Mouse (Mus musculus) colon, adult 2 months (tissue): Measurements from ENCODE around the gene Tas2r102. TPM values are rescaled to one million over a fixed set of nuclear protein-coding genes. Genes with fewer than 3 reads are reported as not detected.

ENCODE experiments used
- polyA plus RNA-seq: library from polyadenylated mRNA; depleted of rRNA; stranded (reverse); fragments of >200 nt; gene quantifications from 2 replicates; pipeline ENCODE4 v1.2.3, GENCODE M21; 2012; rRNA removed

The Tas2r102 gene
- not detected in 2 replicates for polyA plus RNA-seq

DNA sequence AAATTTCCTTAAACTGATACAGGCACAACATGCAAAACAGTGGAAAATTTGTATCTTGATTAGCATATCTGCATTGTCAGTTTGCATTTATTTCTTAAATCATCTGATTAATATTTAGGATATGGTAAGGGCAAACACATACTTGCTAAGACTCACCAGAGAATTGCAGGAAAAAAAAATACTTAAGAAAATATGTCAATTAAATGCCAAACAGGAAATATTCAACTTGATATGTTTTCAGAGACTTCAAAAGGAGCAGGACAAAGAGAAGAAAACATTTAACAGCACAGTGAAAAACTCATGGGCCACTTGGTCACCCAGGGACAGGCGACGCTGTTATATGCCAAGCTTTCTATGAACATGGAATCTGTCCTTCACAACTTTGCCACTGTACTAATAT is at the start of gene Tas2r102:
Gene Tas2r102 (plus strand): TSS at position 301 of the 400 bp plus-strand sequence.

GRCm38 (mm10) chr6:132737935-132738334 is 24.0 kb upstream of the Tas2r102 start, which contains the start of gene Tas2r115:
TSS of gene Tas2r115 (minus strand) at chr6:132738035.

GRCm38 (mm10) chr6:132754430-132754829 is 7.5 kb upstream of the Tas2r102 start, which contains the start of gene Tas2r124:
TSS of gene Tas2r124 (plus strand) at chr6:132754730.

DNA sequence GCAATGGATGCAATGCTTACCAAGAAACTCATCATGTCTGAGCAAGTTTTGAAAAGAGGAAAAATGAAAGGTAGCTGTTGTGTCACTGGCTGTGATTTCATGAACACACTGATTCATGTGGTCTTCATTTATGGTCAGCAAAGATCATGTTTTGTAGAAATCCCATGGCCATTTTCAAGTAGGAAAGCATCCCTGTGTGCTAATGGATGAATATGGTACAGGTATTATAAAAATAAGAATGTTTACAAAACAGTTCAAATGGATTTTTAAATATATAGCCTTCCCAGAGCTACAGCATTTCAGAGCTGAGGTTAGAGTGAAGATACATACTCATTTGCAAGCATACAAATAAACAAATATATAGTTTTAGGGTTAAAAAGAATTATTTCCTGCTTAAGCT is 16.1 kb downstream of the Tas2r102 start, which contains the start of gene Tas2r136:
Gene Tas2r136 (minus strand): TSS at position 101 of the 400 bp plus-strand sequence.

DNA sequence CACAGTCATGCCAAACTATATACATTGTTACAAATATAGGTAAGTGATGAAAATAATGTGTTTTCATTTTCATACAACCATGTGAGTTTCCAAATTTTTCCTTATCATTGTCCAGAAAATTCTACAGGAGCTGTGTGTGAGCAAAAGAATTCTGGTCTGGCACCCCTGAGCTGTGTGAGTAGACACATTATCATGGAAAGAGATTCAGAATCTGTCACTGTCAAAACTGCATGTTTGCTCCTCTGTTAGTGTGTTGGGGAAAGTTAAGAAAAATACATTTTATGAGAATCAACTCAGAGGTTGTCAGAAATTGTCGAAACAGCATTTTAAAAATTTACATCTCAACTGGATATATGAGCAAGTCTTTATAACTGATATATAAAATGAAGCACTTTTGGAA is 40.6 kb downstream of the Tas2r102 start, which contains the start of gene Tas2r117:
Gene Tas2r117 (plus strand): TSS at position 301 of the 400 bp plus-strand sequence.

Other genes starting within 250 kb of the Tas2r102 start
- not detected in 2 replicates for gene Prh1, start 192.3 kb upstream of the Tas2r102 start, polyA plus RNA-seq
- not detected in 2 replicates for gene Prp2, start 166.2 kb upstream of the Tas2r102 start, polyA plus RNA-seq
- not detected in 2 replicates for gene A630073D07Rik, start 110.6 kb upstream of the Tas2r102 start, polyA plus RNA-seq
- gene Tas2r120, start 105.2 kb upstream of the Tas2r102 start, polyA plus RNA-seq, result not detected in 2 replicates
- not detected in 2 replicates for gene Tas2r121, start 61.1 kb upstream of the Tas2r102 start, polyA plus RNA-seq
- gene Tas2r122, start 50.2 kb upstream of the Tas2r102 start, polyA plus RNA-seq, result not detected in 2 replicates
- not detected in 2 replicates for gene Tas2r115, start 24.1 kb upstream of the Tas2r102 start, polyA plus RNA-seq
- gene Tas2r124, start 7.4 kb upstream of the Tas2r102 start, polyA plus RNA-seq, result not detected in 2 replicates
- not detected in 2 replicates for gene Tas2r136, start 16.0 kb downstream of the Tas2r102 start, polyA plus RNA-seq
- not detected in 2 replicates for gene Tas2r117, start 40.7 kb downstream of the Tas2r102 start, polyA plus RNA-seq
- gene Tas2r123, start 85.0 kb downstream of the Tas2r102 start, polyA plus RNA-seq, result not detected in 2 replicates
- gene Tas2r116, start 93.3 kb downstream of the Tas2r102 start, polyA plus RNA-seq, result not detected in 2 replicates
- gene Tas2r110, start 105.9 kb downstream of the Tas2r102 start, polyA plus RNA-seq, result not detected in 2 replicates
- not detected in 2 replicates for gene Tas2r113, start 130.9 kb downstream of the Tas2r102 start, polyA plus RNA-seq
- not detected in 2 replicates for gene Tas2r125, start 147.5 kb downstream of the Tas2r102 start, polyA plus RNA-seq
- gene Tas2r129, start 189.0 kb downstream of the Tas2r102 start, polyA plus RNA-seq, result not detected in 2 replicates
- not detected in 2 replicates for gene Tas2r131, start 195.8 kb downstream of the Tas2r102 start, polyA plus RNA-seq
- not detected in 2 replicates for gene Tas2r109, start 218.8 kb downstream of the Tas2r102 start, polyA plus RNA-seq